Mouse (Mus musculus) heart, postnatal 0 days (tissue): ENCODE results near the gene Gjc1. TPM values are rescaled to one million over a fixed set of nuclear protein-coding genes. Genes with fewer than 3 reads are reported as not detected.

Source experiments
- ATAC-seq: fragments of 200-750 bp; cut with Nextera tagmentation; 2 replicates; pipeline ENCODE4 v1.8.0; 2017; ENCODE audit warnings: low read depth, moderate number of reproducible peaks, moderate library complexity; ENCODE audit not compliant: insufficient read depth
- DNase-seq: peaks from one replicate; pipeline ENCODE4 v3.0.0-alpha.2; 2016; ENCODE audit warnings: low spot score
- H3K27ac ChIP-seq: fragments of 300-500 bp; sonication (generic); 2 replicates; pipeline ENCODE4 v1.5.1; 2014; ENCODE audit warnings: low read depth, mild to moderate bottlenecking
- H3K27me3 ChIP-seq: fragments of 300-500 bp; sonication (generic); 2 replicates; pipeline ENCODE4 v1.6.1; 2014; ENCODE audit warnings: low read length, mixed read lengths; ENCODE audit not compliant: control insufficient read depth, insufficient read depth
- H3K36me3 ChIP-seq: fragments of 300-500 bp; sonication (generic); replicated peaks from 2 replicates; pipeline ENCODE4 v1.6.1; 2014; ENCODE audit warnings: low read length, mixed read lengths; ENCODE audit not compliant: control insufficient read depth, insufficient read depth
- H3K4me1 ChIP-seq: fragments of 300-500 bp; sonication (generic); 2 replicates; pipeline ENCODE4 v1.6.1; 2014; ENCODE audit warnings: antibody characterized with exemption; ENCODE audit not compliant: control insufficient read depth, insufficient read depth
- H3K4me2 ChIP-seq: fragments of 300-500 bp; sonication (generic); 2 replicates; pipeline ENCODE4 v1.6.1; 2014; ENCODE audit warnings: low read depth, mild to moderate bottlenecking, low read length, moderate library complexity
- H3K4me3 ChIP-seq: fragments of 300-500 bp; sonication (generic); 2 replicates; pipeline ENCODE4 v1.5.1; 2014; ENCODE audit warnings: low read depth, low read length
- H3K9ac ChIP-seq: fragments of 300-500 bp; sonication (generic); replicated peaks from 2 replicates; pipeline ENCODE4 v1.6.1; 2014; ENCODE audit warnings: low read depth, low read length, mixed read lengths
- H3K9me3 ChIP-seq: fragments of 300-500 bp; sonication (generic); replicated peaks from 2 replicates; pipeline ENCODE4 v1.6.1; 2016; ENCODE audit warnings: low read length; ENCODE audit not compliant: control insufficient read depth
- CTCF ChIP-seq: IDR thresholded peaks from 2 replicates; pipeline ENCODE4 v1.5.1; 2016; ENCODE audit warnings: antibody characterized with exemption, control low read depth, low read depth
- EP300 ChIP-seq: IDR thresholded peaks from 2 replicates; pipeline ENCODE4 v1.6.1; 2016; ENCODE audit warnings: antibody characterized with exemption, low read depth
- WGBS: fragments of 180-500 bp; shearing (Covaris S2); extraction: QIAGEN DNeasy Blood & Tissue Kit; methylation state at CpG from one replicate; pipeline ENCODE4 v1.1.7; 2014; 5-methylcytosine and 5-hydroxymethylcytosine counted together
- polyA plus RNA-seq: library from polyadenylated mRNA; unstranded; fragments of >200 nt; fragmentation: Nextera tagmentation; extraction: Ambion mirVana; gene quantifications from 2 replicates; pipeline ENCODE4 v1.2.1, GENCODE M21; 2015
- total RNA-seq: library from RNA; depleted of rRNA; stranded (reverse); fragments of >200 nt; gene quantifications from 2 replicates; pipeline ENCODE4 v1.2.3, GENCODE M21; 2014; ENCODE audit warnings: low replicate concordance

Gene Gjc1
- total and polyA plus RNA-seq, 2 experiments from 2014 or later = 19.2 to 42.7 TPM

GRCm38 (mm10) chr11:102851883-102852282, 32.4 kb upstream of the Gjc1 start:
- Histone ChIP-seq H3K27me3 (no peaks in the 10 kb centered on the region), H3K36me3 (peaks cover 80% of the 10 kb centered on the region), H3K9ac (no peak overlapping the region), H3K27ac (no peak overlapping the region), H3K9me3 (no peaks in the 10 kb centered on the region), H3K4me3 (no peak overlapping the region), H3K4me2 (no peak overlapping the region), H3K4me1 (no peaks in the 10 kb centered on the region)
- ATAC-seq (peak; percentile 69; the same call in 1 of the 2 replicates), DNase-seq (peak; percentile 30)
- 61% methylated on average over 5 of the region's 5 CpGs for WGBS
- peak; percentile 70 for TF ChIP-seq CTCF
- TF ChIP-seq EP300 = no peak

DNA sequence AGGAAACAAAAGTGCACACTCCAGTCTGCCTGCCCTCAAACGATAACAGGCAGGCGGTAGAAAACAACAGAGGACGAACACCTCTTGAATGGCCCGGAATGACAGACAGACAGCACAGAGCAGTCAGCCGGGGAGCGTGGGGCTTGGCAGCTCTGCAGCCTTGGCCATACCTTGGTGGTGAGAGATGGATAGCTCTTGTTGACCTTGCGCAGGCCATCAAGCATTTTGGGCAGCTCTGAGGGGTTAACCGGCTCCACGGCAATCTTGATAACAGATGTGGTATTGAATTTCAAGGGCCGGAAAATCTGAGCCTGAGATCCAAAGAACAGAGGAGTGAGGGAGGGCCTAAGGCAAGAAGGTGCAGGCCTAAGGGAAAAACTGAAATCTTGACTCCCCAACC, 26.4 kb upstream of the Gjc1 start:
- no peak for ATAC-seq

GRCm38 (mm10) chr11:102838616-102839150, 19.2 kb upstream of the Gjc1 start:
- no peak for ATAC-seq
- H3K36me3 ChIP-seq = peaks cover 63% of the 10 kb centered on the region
- peak overlapping the region; percentile 57; the same call in 1 of the 2 replicates for H3K27ac ChIP-seq
- 79% methylated on average over 9 of the region's 9 CpGs for WGBS
- no peak for DNase-seq
- no peaks in the 10 kb centered on the region for H3K27me3 ChIP-seq
- no peak for TF ChIP-seq EP300
- no peak for TF ChIP-seq CTCF
- no peaks in the 10 kb centered on the region for H3K9me3 ChIP-seq
- H3K4me3 ChIP-seq = no peak overlapping the region
- H3K4me2 ChIP-seq = no peak overlapping the region
- H3K9ac ChIP-seq = no peak overlapping the region
- H3K4me1 ChIP-seq = no peaks in the 10 kb centered on the region

More for the DNA sequence above, 26.4 kb upstream of the Gjc1 start:
- H3K9ac ChIP-seq = no peak overlapping the region
- no peaks in the 10 kb centered on the region for H3K27me3 ChIP-seq
- no peaks in the 10 kb centered on the region for H3K9me3 ChIP-seq
- WGBS = 79% methylated on average over 10 of the region's 10 CpGs
- no peak overlapping the region for H3K4me3 ChIP-seq
- no peak overlapping the region for H3K27ac ChIP-seq
- no peak overlapping the region for H3K4me2 ChIP-seq
- H3K4me1 ChIP-seq = no peaks in the 10 kb centered on the region
- H3K36me3 ChIP-seq = peaks cover 98% of the 10 kb centered on the region
- no peak for DNase-seq
- TF ChIP-seq CTCF (no peak), EP300 (no peak)

- no peak overlapping the region for H3K4me3 ChIP-seq
- no peaks in the 10 kb centered on the region for H3K27me3 ChIP-seq
- DNase-seq (no peak), ATAC-seq (no peak; the same call in 1 of the 2 replicates)
- H3K9me3 ChIP-seq = no peaks in the 10 kb centered on the region
- TF ChIP-seq EP300 (0 out of 2 replicates have a peak, but pooled peaks have one; percentile 26), CTCF (no peak)
- peaks cover 58% of the 10 kb centered on the region for H3K36me3 ChIP-seq
- 64% methylated on average over 2 of the region's 2 CpGs for WGBS
- H3K4me1 ChIP-seq = no peaks in the 10 kb centered on the region
- no peak overlapping the region; the same call in 1 of the 2 replicates for H3K27ac ChIP-seq
- H3K4me2 ChIP-seq = no peak overlapping the region
- H3K9ac ChIP-seq = no peak overlapping the region
Measured at GRCm38 (mm10) chr11:102838126-102838525, 18.6 kb upstream of the Gjc1 start.

GRCm38 (mm10) chr11:102837385-102837784, 17.9 kb upstream of the Gjc1 start:
- Histone ChIP-seq H3K9ac (no peak overlapping the region), H3K36me3 (peaks cover 50% of the 10 kb centered on the region), H3K27ac (peak overlapping the region; percentile 30; the same call in 1 of the 2 replicates), H3K4me2 (no peak overlapping the region), H3K9me3 (no peaks in the 10 kb centered on the region), H3K4me3 (no peak overlapping the region), H3K27me3 (no peaks in the 10 kb centered on the region), H3K4me1 (no peaks in the 10 kb centered on the region)
- no peak for ATAC-seq
- WGBS = 82% methylated on average over 1 of the region's 1 CpGs
- TF ChIP-seq CTCF = no peak
- TF ChIP-seq EP300 = no peak
- DNase-seq = no peak

DNA sequence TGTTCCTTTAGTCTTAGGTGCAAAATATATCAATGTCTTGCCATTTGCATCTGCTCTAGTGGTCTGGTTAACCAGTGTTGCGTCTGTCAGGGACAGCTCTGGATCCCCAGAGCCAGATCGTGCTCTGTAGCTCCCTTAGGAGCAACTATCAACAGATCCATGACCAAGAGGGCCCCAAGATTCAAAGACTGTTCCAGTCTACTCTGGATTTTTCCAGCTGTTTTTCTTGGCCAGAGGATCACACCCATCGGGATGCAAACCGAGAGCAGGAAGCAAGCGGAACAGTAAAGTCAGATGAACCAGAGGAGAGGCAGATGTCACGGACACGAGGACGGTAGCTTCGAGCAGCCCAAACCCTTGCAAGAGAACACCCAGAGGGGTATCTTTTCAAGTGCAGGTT, 16.6 kb upstream of the Gjc1 start:
- Histone ChIP-seq H3K27me3 (no peaks in the 10 kb centered on the region), H3K36me3 (peaks cover 38% of the 10 kb centered on the region), H3K4me2 (no peak overlapping the region), H3K4me1 (peaks cover 4% of the 10 kb centered on the region; the same call in 1 of the 2 replicates), H3K9me3 (no peaks in the 10 kb centered on the region), H3K27ac (peak overlapping the region; percentile 9; the same call in 1 of the 2 replicates), H3K9ac (no peak overlapping the region), H3K4me3 (no peak overlapping the region)
- no peak for TF ChIP-seq CTCF
- no peak for TF ChIP-seq EP300
- no peak for DNase-seq
- WGBS = 69% methylated on average over 9 of the region's 9 CpGs
- ATAC-seq = no peak
